ENCODE assay signal across 13 mouse cellular contexts in the genomic region with DNA sequence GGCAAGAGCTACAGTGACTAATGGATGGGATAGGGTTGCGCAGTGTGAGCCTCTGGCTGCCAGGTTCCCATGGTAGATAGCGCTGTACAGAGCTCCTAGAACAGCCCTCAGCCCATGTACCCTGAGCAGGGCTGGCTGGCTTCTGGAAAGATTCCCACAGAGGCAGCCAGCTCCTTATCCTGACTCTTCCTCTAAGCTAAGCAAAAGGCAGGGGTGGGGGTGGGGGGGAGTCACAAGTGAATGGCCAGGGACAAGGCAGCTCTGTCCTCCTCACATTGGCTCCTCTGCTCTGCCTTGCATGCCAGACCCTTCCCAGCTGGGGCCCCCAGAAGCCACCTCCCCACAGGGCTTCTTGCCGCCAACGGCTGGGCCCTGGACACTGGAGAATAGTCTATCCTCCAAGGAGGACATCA. TPM values are rescaled to one million over a fixed set of nuclear protein-coding genes. Genes with fewer than 3 reads are reported as not detected.
DNase-seq lines count a peak whose midpoint lies in the region; ATAC-seq lines count a peak whose summit lies in the region.
"Had no signal": no experiment of that assay in that cellular context is flagged by ENCODE, and none has a peak within 500 bp of the region (broad histone marks: within the 10 kb centered on the region; RNA-seq: fewer than 3 reads in every experiment).

No protein-coding gene starts in this region.

- DNase-seq in heart, adult 8-10 months (ENCODE audit: low spot score), result no peak
- no peak for DNase-seq in thymus, postnatal 0 days (ENCODE audit: low spot score)
- no peak for DNase-seq in cerebellum, adult 9-10 months
- DNase-seq: kidney, postnatal 10 days; lung, postnatal 14 days; spleen, adult 18-20 months; thymus, postnatal 14 days had no signal

- H3K9me3 ChIP-seq in heart, embryonic 11.5 days (replicated peaks; ENCODE audit: control insufficient read depth, low read length), result no peaks in the 10 kb centered on the region
- no peaks in the 10 kb centered on the region for H3K9me3 ChIP-seq in megakaryocyte, embryonic 14.5 days
- H3K9me3 ChIP-seq in hindbrain, embryonic 15.5 days, result no peaks in the 10 kb centered on the region
- no peaks in the 10 kb centered on the region for H3K9me3 ChIP-seq in stomach, embryonic 16.5 days (replicated peaks; ENCODE audit: control insufficient read depth, low read length)
- H3K9me3 ChIP-seq: neural tube, embryonic 12.5 days had no signal

- 80% methylated on average over 4 of the region's 4 CpGs for WGBS in heart, embryonic 11.5 days (ENCODE audit: insufficient replicate concordance)
- 83% methylated on average over 4 of the region's 4 CpGs for WGBS in hindbrain, embryonic 15.5 days
- WGBS in stomach, embryonic 16.5 days, result 88% methylated on average over 4 of the region's 4 CpGs

- H3K27me3 ChIP-seq in heart, embryonic 11.5 days (ENCODE audit: control insufficient read depth, insufficient read depth, low read length), result no peaks in the 10 kb centered on the region
- H3K27me3 ChIP-seq in megakaryocyte, embryonic 14.5 days (replicated peaks), result no peaks in the 10 kb centered on the region
- no peaks in the 10 kb centered on the region for H3K27me3 ChIP-seq in hindbrain, embryonic 15.5 days
- H3K27me3 ChIP-seq in stomach, embryonic 16.5 days (ENCODE audit: control insufficient read depth, insufficient read depth, low read length), result no peaks in the 10 kb centered on the region
- H3K27me3 ChIP-seq: neural tube, embryonic 12.5 days had no signal

- no peak overlapping the region; the same call in 1 of the 2 replicates for H3K9ac ChIP-seq in heart, embryonic 11.5 days (ENCODE audit: low read depth, low read length)
- no peak overlapping the region for H3K9ac ChIP-seq in hindbrain, embryonic 15.5 days
- H3K9ac ChIP-seq in stomach, embryonic 16.5 days (ENCODE audit: low read length), result no peak overlapping the region
- H3K9ac ChIP-seq: neural tube, embryonic 12.5 days had no signal

- H3K36me3 ChIP-seq in heart, embryonic 11.5 days (ENCODE audit: control insufficient read depth, insufficient read depth, low read length), result peaks cover 27% of the 10 kb centered on the region
- peaks cover 34% of the 10 kb centered on the region for H3K36me3 ChIP-seq in megakaryocyte, embryonic 14.5 days (replicated peaks; ENCODE audit: low read length)
- peaks cover 43% of the 10 kb centered on the region for H3K36me3 ChIP-seq in hindbrain, embryonic 15.5 days
- H3K36me3 ChIP-seq in stomach, embryonic 16.5 days (ENCODE audit: control insufficient read depth, insufficient read depth, low read length), result peaks cover 17% of the 10 kb centered on the region

- H3K4me2 ChIP-seq in heart, embryonic 11.5 days, result no peak overlapping the region
- peak overlapping the region; percentile 20; the same call in 1 of the 2 replicates for H3K4me2 ChIP-seq in hindbrain, embryonic 15.5 days
- no peak overlapping the region for H3K4me2 ChIP-seq in stomach, embryonic 16.5 days (ENCODE audit: low read depth, low read length)

- H3K4me1 ChIP-seq in heart, embryonic 11.5 days (ENCODE audit: control insufficient read depth, insufficient read depth, low read length), result peaks cover 14% of the 10 kb centered on the region
- peaks cover 77% of the 10 kb centered on the region for H3K4me1 ChIP-seq in megakaryocyte, embryonic 14.5 days
- H3K4me1 ChIP-seq in hindbrain, embryonic 15.5 days (replicated peaks), result no peaks in the 10 kb centered on the region
- no peaks in the 10 kb centered on the region for H3K4me1 ChIP-seq in stomach, embryonic 16.5 days (ENCODE audit: control insufficient read depth, insufficient read depth, low read length)
- H3K4me1 ChIP-seq: neural tube, embryonic 12.5 days had no signal

- no peak overlapping the region for H3K4me3 ChIP-seq in heart, embryonic 11.5 days (ENCODE audit: low read depth, low read length)
- H3K4me3 ChIP-seq in megakaryocyte, embryonic 14.5 days (replicated peaks), result peak overlapping the region; percentile 42
- H3K4me3 ChIP-seq in hindbrain, embryonic 15.5 days, result peak overlapping the region; percentile 2; the same call in 1 of the 2 replicates
- no peak overlapping the region for H3K4me3 ChIP-seq in stomach, embryonic 16.5 days (replicated peaks; ENCODE audit: low read length)
- H3K4me3 ChIP-seq: neural tube, embryonic 12.5 days had no signal

- no peak for ATAC-seq in heart, embryonic 11.5 days (replicated peaks; ENCODE audit: insufficient number of reproducible peaks, low FRiP score, low TSS enrichment)
- ATAC-seq in megakaryocyte, adult 5-6 weeks (ENCODE audit: poor library complexity, severe bottlenecking), result no peak
- ATAC-seq in hindbrain, embryonic 15.5 days (ENCODE audit: low FRiP score, low read depth), result peak; percentile 79
- no peak; the same call in 1 of the 2 replicates for ATAC-seq in stomach, embryonic 16.5 days (ENCODE audit: insufficient read depth, low FRiP score)

- peak overlapping the region; percentile 76 for H3K27ac ChIP-seq in heart, embryonic 11.5 days (ENCODE audit: low read depth, low read length)
- H3K27ac ChIP-seq in hindbrain, embryonic 15.5 days (replicated peaks), result peak overlapping the region; percentile 69
- peak overlapping the region; percentile 11; the same call in 1 of the 2 replicates for H3K27ac ChIP-seq in stomach, embryonic 16.5 days (ENCODE audit: low read length)
- H3K27ac ChIP-seq: neural tube, embryonic 12.5 days had no signal

RNA-seq across cellular contexts. Expression of a gene that starts 14.7 kb away (rescaled TPM):
- polyA plus RNA-seq in heart, embryonic 11.5 days (2014; fragmentation: Nextera tagmentation; extraction: Ambion mirVana), result 21.4 and 30.2 TPM in 2 replicates
- 100 to 1,000 TPM; 188 to 246 (median 219) TPM for total RNA-seq in heart, adult 8-10 months (2022)
- 39.8 and 114 TPM in 2 replicates for polyA plus RNA-seq in megakaryocyte, embryonic 14.5 days (2012; ENCODE audit: insufficient read depth, low replicate concordance)
- 1.9 and 2.4 TPM in 2 replicates for total RNA-seq in megakaryocyte, adult 5-6 weeks (2015)
- 2.2 and 4.0 TPM in 2 replicates for total RNA-seq in megakaryocyte, adult 5-6 weeks (2017)
- 177 and 199 TPM in 2 replicates for polyA plus RNA-seq in hindbrain, embryonic 15.5 days (2015; fragmentation: Nextera tagmentation; extraction: Ambion mirVana)
- 28.8 and 33.0 TPM in 2 replicates for polyA plus RNA-seq in stomach, embryonic 16.5 days (2015; fragmentation: Nextera tagmentation; extraction: Ambion mirVana)
- polyA plus RNA-seq in thymus, postnatal 0 days (2015; fragmentation: Nextera tagmentation; extraction: Ambion mirVana), result 12.5 and 13.7 TPM in 2 replicates

RNA-seq across cellular contexts. Expression of a gene that starts 21.8 kb away (rescaled TPM):
- 26.3 and 28.0 TPM in 2 replicates for polyA plus RNA-seq in heart, embryonic 11.5 days (2014; fragmentation: Nextera tagmentation; extraction: Ambion mirVana)
- total RNA-seq in heart, adult 8-10 months (2022), result 10 to 100 TPM; 22.4 to 26.2 (median 25.4) TPM
- 34.4 and 35.3 TPM in 2 replicates for polyA plus RNA-seq in megakaryocyte, embryonic 14.5 days (2012; ENCODE audit: insufficient read depth, low replicate concordance)
- 4.4 and 5.8 TPM in 2 replicates for total RNA-seq in megakaryocyte, adult 5-6 weeks (2015)
- total RNA-seq in megakaryocyte, adult 5-6 weeks (2017), result 5.1 TPM in 2 replicates
- polyA plus RNA-seq in hindbrain, embryonic 15.5 days (2015; fragmentation: Nextera tagmentation; extraction: Ambion mirVana), result 28.3 and 32.6 TPM in 2 replicates
- polyA plus RNA-seq in stomach, embryonic 16.5 days (2015; fragmentation: Nextera tagmentation; extraction: Ambion mirVana), result 20.5 and 23.8 TPM in 2 replicates
- polyA plus RNA-seq in thymus, postnatal 0 days (2015; fragmentation: Nextera tagmentation; extraction: Ambion mirVana), result 22.2 and 24.5 TPM in 2 replicates

RNA-seq across cellular contexts. Expression of a gene that starts 30.7 kb away (rescaled TPM):
- polyA plus RNA-seq in heart, embryonic 11.5 days (2014; fragmentation: Nextera tagmentation; extraction: Ambion mirVana), result 0.38 and 0.59 TPM in 2 replicates
- total RNA-seq in heart, adult 8-10 months (2022), result 1 to 10 TPM in 3 of 4 experiments, under 1 TPM in 1; 0.54 to 2.2 (median 1.7) TPM
- polyA plus RNA-seq in megakaryocyte, embryonic 14.5 days (2012; ENCODE audit: insufficient read depth, low replicate concordance), result 29.8 and 81.2 TPM in 2 replicates
- 42.6 and 45.3 TPM in 2 replicates for total RNA-seq in megakaryocyte, adult 5-6 weeks (2015)
- total RNA-seq in megakaryocyte, adult 5-6 weeks (2017), result 141 and 169 TPM in 2 replicates
- 1.5 and 3.2 TPM in 2 replicates for polyA plus RNA-seq in hindbrain, embryonic 15.5 days (2015; fragmentation: Nextera tagmentation; extraction: Ambion mirVana)
- 1.1 and 1.5 TPM in 2 replicates for polyA plus RNA-seq in stomach, embryonic 16.5 days (2015; fragmentation: Nextera tagmentation; extraction: Ambion mirVana)
- 15.9 and 17.1 TPM in 2 replicates for polyA plus RNA-seq in thymus, postnatal 0 days (2015; fragmentation: Nextera tagmentation; extraction: Ambion mirVana)

RNA-seq across cellular contexts. Expression of a gene that starts 35.7 kb away (rescaled TPM):
- 0.09 TPM in 1 of 2 replicates, not detected in the other for polyA plus RNA-seq in heart, embryonic 11.5 days (2014; fragmentation: Nextera tagmentation; extraction: Ambion mirVana)
- under 1 TPM; 0.08 to 0.17 (median 0.14) TPM for total RNA-seq in heart, adult 8-10 months (2022)
- not detected in 2 replicates for polyA plus RNA-seq in megakaryocyte, embryonic 14.5 days (2012; ENCODE audit: insufficient read depth, low replicate concordance)
- total RNA-seq in megakaryocyte, adult 5-6 weeks (2015), result not detected in 2 replicates
- not detected in 2 replicates for total RNA-seq in megakaryocyte, adult 5-6 weeks (2017)
- polyA plus RNA-seq in hindbrain, embryonic 15.5 days (2015; fragmentation: Nextera tagmentation; extraction: Ambion mirVana), result 0.16 and 0.25 TPM in 2 replicates
- 0.58 and 0.82 TPM in 2 replicates for polyA plus RNA-seq in stomach, embryonic 16.5 days (2015; fragmentation: Nextera tagmentation; extraction: Ambion mirVana)
- 0.04 TPM in 2 replicates for polyA plus RNA-seq in thymus, postnatal 0 days (2015; fragmentation: Nextera tagmentation; extraction: Ambion mirVana)

RNA-seq across cellular contexts. Expression of a gene that starts 50.4 kb away (rescaled TPM):
- 16.8 and 18.2 TPM in 2 replicates for polyA plus RNA-seq in heart, embryonic 11.5 days (2014; fragmentation: Nextera tagmentation; extraction: Ambion mirVana)
- total RNA-seq in heart, adult 8-10 months (2022), result 10 to 100 TPM in 2 of 4 experiments, 1 to 10 TPM in 2; 6.4 to 13.1 (median 8.6) TPM
- polyA plus RNA-seq in megakaryocyte, embryonic 14.5 days (2012; ENCODE audit: insufficient read depth, low replicate concordance), result 15.8 and 18.0 TPM in 2 replicates
- 6.1 and 10.7 TPM in 2 replicates for total RNA-seq in megakaryocyte, adult 5-6 weeks (2015)
- total RNA-seq in megakaryocyte, adult 5-6 weeks (2017), result 12.2 and 13.3 TPM in 2 replicates
- 30.6 and 40.5 TPM in 2 replicates for polyA plus RNA-seq in hindbrain, embryonic 15.5 days (2015; fragmentation: Nextera tagmentation; extraction: Ambion mirVana)
- 25.8 and 26.1 TPM in 2 replicates for polyA plus RNA-seq in stomach, embryonic 16.5 days (2015; fragmentation: Nextera tagmentation; extraction: Ambion mirVana)
- polyA plus RNA-seq in thymus, postnatal 0 days (2015; fragmentation: Nextera tagmentation; extraction: Ambion mirVana), result 14.2 and 19.4 TPM in 2 replicates

Comparison
In these comparisons a context has a peak if more than half of its experiments do, and no peak if none do; other contexts are left out.
1. H3K27ac ChIP-seq: peak in every context shown above with its lines; median percentile 76 in heart, embryonic 11.5 days; 69 in hindbrain, embryonic 15.5 days; 11 in stomach, embryonic 16.5 days.
2. H3K4me3 ChIP-seq: peak in megakaryocyte, embryonic 14.5 days (single experiment) and hindbrain, embryonic 15.5 days (single experiment); none in heart, embryonic 11.5 days (single experiment) and stomach, embryonic 16.5 days (single experiment).